Mouse (Mus musculus) right cerebral cortex, adult 2 months (tissue): ENCODE results near the gene Hspd1.
"Not testable (repeated sequence)": the region's sequence is repeated elsewhere in the genome, so short reads cannot be mapped to it uniquely, and the experiment has no call there.

Source experiments
- DNase-seq, 2 experiments: peaks; one replicate each; pipeline ENCODE4 v3.0.0; 2021 to 2022; ENCODE audit warnings: low spot score in 2 of 2

Gene Hspd1

DNA sequence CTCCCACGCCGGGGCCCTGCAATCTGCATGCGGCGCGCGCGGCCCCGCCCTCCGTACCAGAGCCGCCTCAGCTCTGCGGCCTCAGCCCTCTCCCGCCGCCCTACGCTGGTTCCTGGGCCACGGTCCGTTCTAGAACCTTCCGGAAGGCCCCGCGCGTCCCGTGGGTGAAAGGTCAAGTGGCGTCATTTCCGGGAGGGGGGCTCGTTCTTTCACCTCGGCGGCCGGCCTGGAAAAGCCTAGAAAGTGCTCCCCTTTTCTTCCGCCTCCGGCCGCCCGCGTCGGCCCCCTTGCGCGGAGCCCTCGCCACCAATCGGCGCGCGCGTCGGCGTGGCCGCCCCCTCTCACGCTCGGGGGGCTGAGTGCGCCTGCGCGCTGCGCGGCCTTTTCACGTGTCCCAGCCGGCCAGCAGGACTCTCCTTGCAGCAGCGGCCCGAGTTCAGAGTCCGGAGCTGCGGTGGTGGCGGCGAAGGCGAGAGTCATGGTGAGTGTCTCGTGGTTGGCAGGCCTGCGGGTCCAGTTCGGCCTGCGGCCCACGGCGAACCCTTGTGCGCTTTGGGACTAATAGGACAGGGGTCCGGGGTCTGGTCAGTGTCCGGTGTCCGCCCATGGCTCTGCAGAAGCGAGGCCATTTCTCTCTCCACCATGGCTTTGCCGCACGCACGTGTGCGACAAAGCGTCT is at the start of gene Hspd1, which contains the start of gene Hspe1:
TSS of gene Hspd1 (minus strand) at position 312 of the 679 bp plus-strand sequence.
TSS of gene Hspe1 (plus strand) at position 201 of the 679 bp plus-strand sequence.
- DNase-seq = peak; percentile 97 to 98

- DNase-seq = no peak
These were observed 47.8 kb upstream of the Hspd1 start for GRCm38 (mm10) chr1:55135846-55136245.

GRCm38 (mm10) chr1:55134301-55134700 is 46.3 kb upstream of the Hspd1 start:
- no peak for DNase-seq

- no peak for DNase-seq
These were observed 45.1 kb upstream of the Hspd1 start for GRCm38 (mm10) chr1:55133173-55133572.

- DNase-seq = no peak
These were observed 44.3 kb upstream of the Hspd1 start for GRCm38 (mm10) chr1:55132308-55132707.

- peak; percentile 37 to 56 for DNase-seq
These were observed 43.5 kb upstream of the Hspd1 start for GRCm38 (mm10) chr1:55131424-55132014.

DNA sequence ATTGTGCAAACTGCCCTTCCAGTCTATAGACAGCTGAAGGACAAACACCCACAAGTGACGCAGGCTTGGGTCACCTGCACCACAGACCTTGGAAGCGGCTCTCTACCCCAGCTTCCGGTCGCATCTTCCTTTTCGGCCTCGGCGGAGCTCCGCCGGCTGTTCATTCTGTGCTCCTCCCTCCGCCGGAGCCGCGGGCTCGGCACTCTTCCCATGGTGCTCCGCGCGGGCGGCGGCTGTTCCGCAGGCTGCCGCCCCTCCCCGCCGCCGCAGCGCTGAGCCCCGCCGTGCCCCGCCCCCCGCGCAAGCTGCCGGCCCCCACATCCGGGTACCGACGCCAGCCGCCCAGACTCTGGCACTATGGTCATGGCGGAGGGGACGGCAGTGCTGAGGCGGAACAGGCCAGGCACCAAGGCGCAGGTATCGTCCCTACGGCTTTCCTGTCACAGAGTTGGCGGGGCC is 42.9 kb upstream of the Hspd1 start, which contains the start of gene Mob4:
TSS of gene Mob4 (plus strand) at position 289 of the 459 bp plus-strand sequence.
- DNase-seq = peak; percentile 88 to 90

GRCm38 (mm10) chr1:55130190-55130916 is 42.3 kb upstream of the Hspd1 start:
- DNase-seq = no peak

- no peak for DNase-seq
These were observed 41.7 kb upstream of the Hspd1 start for GRCm38 (mm10) chr1:55129716-55130115.

DNA sequence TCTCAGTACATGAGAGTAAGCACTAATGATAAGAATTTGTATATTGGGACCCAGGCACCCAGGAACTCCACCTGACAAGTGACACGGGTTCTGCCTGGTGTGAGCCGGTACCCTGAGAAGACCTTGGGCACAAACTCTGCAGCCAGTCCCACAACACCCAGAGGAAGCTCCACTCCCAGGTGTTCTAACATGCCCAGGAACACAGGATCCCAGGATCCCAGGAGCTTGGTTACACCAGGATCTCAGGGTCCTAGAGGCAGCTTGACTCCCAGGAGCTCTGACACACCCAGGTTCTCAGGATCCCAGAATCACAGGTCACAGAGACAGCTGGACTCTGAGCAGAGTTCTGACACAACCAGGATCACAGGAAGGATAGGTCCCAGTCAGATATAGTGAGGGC is 36.1 kb upstream of the Hspd1 start:
- DNase-seq = not testable (repeated sequence)

GRCm38 (mm10) chr1:55123561-55123960 is 35.5 kb upstream of the Hspd1 start:
- DNase-seq = no peak

GRCm38 (mm10) chr1:55123046-55123445 is 35.0 kb upstream of the Hspd1 start:
- no peak for DNase-seq

- DNase-seq = no peak
These were observed 21.2 kb upstream of the Hspd1 start for GRCm38 (mm10) chr1:55109066-55109766.

- no peak for DNase-seq
These were observed 20.4 kb upstream of the Hspd1 start for GRCm38 (mm10) chr1:55108473-55108872.

DNA sequence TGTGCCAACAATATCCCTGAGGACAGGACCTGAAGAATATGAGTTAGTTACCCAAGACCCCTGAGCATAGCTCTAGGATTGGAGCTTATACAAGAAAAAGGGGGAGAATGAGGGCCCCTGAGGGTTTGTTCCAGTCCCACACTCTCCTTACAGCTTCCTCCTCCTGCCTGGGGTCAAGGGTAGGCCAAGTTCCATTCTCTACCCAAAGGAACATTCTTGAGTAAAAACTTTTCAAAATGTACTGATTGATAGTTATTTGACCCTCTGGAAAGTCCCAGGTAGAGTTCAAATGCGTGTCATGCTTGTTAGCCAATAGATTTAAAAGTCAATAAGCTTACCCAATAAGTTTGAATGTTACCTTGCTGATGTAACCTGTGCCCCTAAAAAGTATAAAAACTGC is 19.6 kb upstream of the Hspd1 start:
- no peak for DNase-seq

- DNase-seq = no peak
These were observed 19.0 kb upstream of the Hspd1 start for GRCm38 (mm10) chr1:55106919-55107585.

- DNase-seq = no peak
These were observed 4.4 kb upstream of the Hspd1 start for GRCm38 (mm10) chr1:55092469-55092868.

DNA sequence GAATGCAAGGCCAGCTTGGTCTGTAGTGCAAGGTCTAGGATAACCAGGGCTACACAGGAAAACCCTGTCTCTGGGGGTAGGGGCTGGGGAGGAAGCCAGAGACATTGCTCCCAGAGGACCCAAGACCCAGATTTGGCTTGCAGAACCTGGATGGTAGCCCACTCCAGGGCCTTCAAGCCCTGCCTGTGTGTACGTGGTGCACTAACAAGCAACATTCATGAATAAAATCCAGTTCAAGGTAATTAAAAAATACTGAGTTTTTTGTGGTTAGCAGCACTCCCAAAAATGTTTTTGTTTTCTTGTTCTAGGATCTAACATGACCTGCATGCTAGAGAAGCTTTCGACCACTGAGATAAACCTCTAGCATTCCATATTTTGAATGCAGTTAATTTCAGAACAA is 4.0 kb upstream of the Hspd1 start:
- DNase-seq = no peak

GRCm38 (mm10) chr1:55089498-55090064 is 1.5 kb upstream of the Hspd1 start:
- DNase-seq = no peak

GRCm38 (mm10) chr1:55088611-55089497 is 811 bp upstream of the Hspd1 start:
- DNase-seq = no peak
